Mouse (Mus musculus): Measurements from ENCODE around the gene Xrra1. TPM values are rescaled to one million over a fixed set of nuclear protein-coding genes. Genes with fewer than 3 reads are reported as not detected.

Gene Xrra1
- polyA plus RNA-seq, 1 experiment from 2014 or later: 0.30 TPM

- no peaks in the 10 kb centered on the region for H3K9me3 ChIP-seq (ENCODE audit: low read depth, low read length)
- H3K4me1 ChIP-seq (ENCODE audit: insufficient read depth): no peaks in the 10 kb centered on the region
- H3K9ac ChIP-seq: no peak overlapping the region
- H3K36me3 ChIP-seq (ENCODE audit: insufficient read depth): no peaks in the 10 kb centered on the region
- TF ChIP-seq CTCF (IDR thresholded peaks at IDR 0.05; ENCODE audit: low read depth): no peak
- H3K27me3 ChIP-seq (ENCODE audit: insufficient read depth, low read length): no peaks in the 10 kb centered on the region
- no peak overlapping the region for H3K27ac ChIP-seq (ENCODE audit: low read depth)
- WGBS: 68% methylated on average over 11 of the region's 11 CpGs
- ATAC-seq (ENCODE audit: insufficient read depth): no peak
- no peak overlapping the region for H3K4me3 ChIP-seq (ENCODE audit: low read depth, low read length)
- H3K4me2 ChIP-seq: no peak overlapping the region
- DNase-seq: no peak
These were observed 5.5 kb downstream of the Xrra1 start for GRCm38 (mm10) chr7:99864241-99865028.

- no peak overlapping the region for H3K4me3 ChIP-seq (ENCODE audit: low read depth, low read length)
- no peak overlapping the region for H3K9ac ChIP-seq
- H3K27ac ChIP-seq (ENCODE audit: low read depth): no peak overlapping the region
- DNase-seq: peak; percentile 24
- H3K36me3 ChIP-seq (ENCODE audit: insufficient read depth): no peaks in the 10 kb centered on the region
- no peak for ATAC-seq (ENCODE audit: insufficient read depth)
- H3K27me3 ChIP-seq (ENCODE audit: insufficient read depth, low read length): no peaks in the 10 kb centered on the region
- WGBS: 34% methylated on average over 3 of the region's 3 CpGs
- H3K4me2 ChIP-seq: no peak overlapping the region
- H3K9me3 ChIP-seq (ENCODE audit: low read depth, low read length): no peaks in the 10 kb centered on the region
- no peak for TF ChIP-seq CTCF (IDR thresholded peaks at IDR 0.05; ENCODE audit: low read depth)
- H3K4me1 ChIP-seq (ENCODE audit: insufficient read depth): no peaks in the 10 kb centered on the region
These were observed 6.3 kb downstream of the Xrra1 start for GRCm38 (mm10) chr7:99865219-99865618.

- no peak for TF ChIP-seq CTCF (IDR thresholded peaks at IDR 0.05; ENCODE audit: low read depth)
- DNase-seq (no peak), ATAC-seq (ENCODE audit: insufficient read depth) (no peak)
- no peaks in the 10 kb centered on the region for H3K4me1 ChIP-seq (ENCODE audit: insufficient read depth)
- H3K9ac ChIP-seq: no peak overlapping the region
- no peak overlapping the region for H3K27ac ChIP-seq (ENCODE audit: low read depth)
- no peak overlapping the region for H3K4me3 ChIP-seq (ENCODE audit: low read depth, low read length)
- H3K4me2 ChIP-seq: no peak overlapping the region
- H3K36me3 ChIP-seq (ENCODE audit: insufficient read depth): no peaks in the 10 kb centered on the region
- H3K27me3 ChIP-seq (ENCODE audit: insufficient read depth, low read length): no peaks in the 10 kb centered on the region
- H3K9me3 ChIP-seq (ENCODE audit: low read depth, low read length): no peaks in the 10 kb centered on the region
- 62% methylated on average over 4 of the region's 4 CpGs for WGBS
These were observed 10.4 kb downstream of the Xrra1 start for GRCm38 (mm10) chr7:99869296-99869695.

- Histone ChIP-seq H3K27ac (ENCODE audit: low read depth) (no peak overlapping the region), H3K4me1 (ENCODE audit: insufficient read depth) (no peaks in the 10 kb centered on the region), H3K4me2 (no peak overlapping the region), H3K27me3 (ENCODE audit: insufficient read depth, low read length) (no peaks in the 10 kb centered on the region), H3K36me3 (ENCODE audit: insufficient read depth) (no peaks in the 10 kb centered on the region), H3K9ac (no peak overlapping the region), H3K9me3 (ENCODE audit: low read depth, low read length) (no peaks in the 10 kb centered on the region), H3K4me3 (ENCODE audit: low read depth, low read length) (no peak overlapping the region)
- no peak for DNase-seq
- ATAC-seq (ENCODE audit: insufficient read depth): no peak
- no peak for TF ChIP-seq CTCF (IDR thresholded peaks at IDR 0.05; ENCODE audit: low read depth)
- 65% methylated on average over 6 of the region's 6 CpGs for WGBS
These were observed 15.0 kb downstream of the Xrra1 start for GRCm38 (mm10) chr7:99873965-99874364.

- no peak overlapping the region for H3K27ac ChIP-seq (ENCODE audit: low read depth)
- no peaks in the 10 kb centered on the region for H3K27me3 ChIP-seq (ENCODE audit: insufficient read depth, low read length)
- H3K4me3 ChIP-seq (ENCODE audit: low read depth, low read length): no peak overlapping the region
- WGBS: 42% methylated on average over 5 of the region's 5 CpGs
- TF ChIP-seq CTCF (IDR thresholded peaks at IDR 0.05; ENCODE audit: low read depth): no peak
- ATAC-seq (ENCODE audit: insufficient read depth) (no peak), DNase-seq (no peak)
- H3K9ac ChIP-seq: no peak overlapping the region
- H3K4me2 ChIP-seq: no peak overlapping the region
- no peaks in the 10 kb centered on the region for H3K4me1 ChIP-seq (ENCODE audit: insufficient read depth)
- H3K9me3 ChIP-seq (ENCODE audit: low read depth, low read length): no peaks in the 10 kb centered on the region
- H3K36me3 ChIP-seq (ENCODE audit: insufficient read depth): no peaks in the 10 kb centered on the region
These were observed 17.0 kb downstream of the Xrra1 start for GRCm38 (mm10) chr7:99875891-99876290.

- Histone ChIP-seq H3K4me2 (no peak overlapping the region), H3K36me3 (ENCODE audit: insufficient read depth) (no peaks in the 10 kb centered on the region), H3K9me3 (ENCODE audit: low read depth, low read length) (no peaks in the 10 kb centered on the region), H3K27ac (ENCODE audit: low read depth) (no peak overlapping the region), H3K27me3 (ENCODE audit: insufficient read depth, low read length) (no peaks in the 10 kb centered on the region), H3K4me3 (ENCODE audit: low read depth, low read length) (no peak overlapping the region), H3K9ac (no peak overlapping the region), H3K4me1 (ENCODE audit: insufficient read depth) (no peaks in the 10 kb centered on the region)
- DNase-seq: peak; percentile 94
- peak; percentile 94 for TF ChIP-seq CTCF (IDR thresholded peaks at IDR 0.05; ENCODE audit: low read depth)
- WGBS: 1% methylated on average over 3 of the region's 3 CpGs
- no peak for ATAC-seq (ENCODE audit: insufficient read depth)
These were observed 17.4 kb downstream of the Xrra1 start for GRCm38 (mm10) chr7:99876345-99876744.

- no peak overlapping the region for H3K27ac ChIP-seq (ENCODE audit: low read depth)
- 72% methylated on average over 2 of the region's 2 CpGs for WGBS
- ATAC-seq (ENCODE audit: insufficient read depth) (no peak), DNase-seq (no peak)
- TF ChIP-seq CTCF (IDR thresholded peaks at IDR 0.05; ENCODE audit: low read depth): no peak
- no peaks in the 10 kb centered on the region for H3K4me1 ChIP-seq (ENCODE audit: insufficient read depth)
- no peak overlapping the region for H3K4me2 ChIP-seq
- no peaks in the 10 kb centered on the region for H3K27me3 ChIP-seq (ENCODE audit: insufficient read depth, low read length)
- H3K9me3 ChIP-seq (ENCODE audit: low read depth, low read length): no peaks in the 10 kb centered on the region
- H3K9ac ChIP-seq: no peak overlapping the region
- no peak overlapping the region for H3K4me3 ChIP-seq (ENCODE audit: low read depth, low read length)
- H3K36me3 ChIP-seq (ENCODE audit: insufficient read depth): no peaks in the 10 kb centered on the region
These were observed 19.3 kb downstream of the Xrra1 start for GRCm38 (mm10) chr7:99878254-99878653.

Measured in lung, embryonic 14.5 days (tissue).